Mouse (Mus musculus) forebrain, embryonic 14.5 days (tissue): ENCODE measurements at regions not wholly inside any gene's neighbourhood (a gene's known extent, or its start where the extent isn't known, plus 50 kb on each side); places are given as distances from the start of the nearest gene placed in this dataset.

Experiments
- ATAC-seq: fragments of 200-750 bp; cut with Nextera tagmentation; 2 replicates; pipeline ENCODE4 v1.8.0; 2017; ENCODE audit warnings: mild to moderate bottlenecking, moderate library complexity
- DNase-seq: peaks from one replicate; pipeline ENCODE4 v3.0.0-alpha.2; 2015; ENCODE audit warnings: low spot score
- H3K27ac ChIP-seq: fragments of 300-500 bp; sonication (generic); 2 replicates; pipeline ENCODE4 v1.5.1; 2014; ENCODE audit warnings: low read depth, mild to moderate bottlenecking, control low read depth, low read length, moderate library complexity
- H3K27me3 ChIP-seq: fragments of 300-500 bp; sonication (generic); replicated peaks from 2 replicates; pipeline ENCODE4 v1.6.1; 2014; ENCODE audit warnings: low read length, control low read depth, mixed read lengths; ENCODE audit not compliant: control insufficient read depth, insufficient read depth
- H3K36me3 ChIP-seq: fragments of 300-500 bp; sonication (generic); 2 replicates; pipeline ENCODE4 v1.6.1; 2014; ENCODE audit warnings: low read length, control low read depth; ENCODE audit not compliant: control insufficient read depth, insufficient read depth
- H3K4me1 ChIP-seq: fragments of 300-500 bp; sonication (generic); 2 replicates; pipeline ENCODE4 v1.6.1; 2014; ENCODE audit warnings: antibody characterized with exemption, low read length, control low read depth; ENCODE audit not compliant: control insufficient read depth, insufficient read depth
- H3K4me2 ChIP-seq: fragments of 300-500 bp; sonication (generic); 2 replicates; pipeline ENCODE4 v1.6.1; 2014; ENCODE audit warnings: mild to moderate bottlenecking, control low read depth, low read length
- H3K4me3 ChIP-seq: fragments of 300-500 bp; sonication (generic); 2 replicates; pipeline ENCODE4 v1.5.1; 2014; ENCODE audit warnings: low read depth, low read length, control low read depth
- H3K9ac ChIP-seq: fragments of 300-500 bp; sonication (generic); 2 replicates; pipeline ENCODE4 v1.6.1; 2014; ENCODE audit warnings: mild to moderate bottlenecking, low read length, control low read depth, moderate library complexity
- H3K9me3 ChIP-seq: fragments of 300-500 bp; sonication (generic); replicated peaks from 2 replicates; pipeline ENCODE4 v1.6.1; 2016; ENCODE audit warnings: low read length, control low read depth, mixed read lengths; ENCODE audit not compliant: control insufficient read depth
- WGBS: fragments of 180-500 bp; shearing (Covaris S2); extraction: QIAGEN DNeasy Blood & Tissue Kit; methylation state at CpG from one replicate; pipeline ENCODE4 v1.1.7; 2014; 5-methylcytosine and 5-hydroxymethylcytosine counted together

GRCm38 (mm10) chr8:62555842-62556241 lies 395.0 kb upstream of the Spock3 start:
- H3K4me2 ChIP-seq: no peak overlapping the region
- no peaks in the 10 kb centered on the region for H3K4me1 ChIP-seq
- H3K4me3 ChIP-seq: no peak overlapping the region
- no peaks in the 10 kb centered on the region for H3K27me3 ChIP-seq
- DNase-seq: peak; percentile 50
- no peaks in the 10 kb centered on the region for H3K9me3 ChIP-seq
- H3K27ac ChIP-seq: no peak overlapping the region
- H3K9ac ChIP-seq: no peak overlapping the region
- H3K36me3 ChIP-seq: no peaks in the 10 kb centered on the region
- no peak for ATAC-seq

- 29% methylated on average over 4 of the region's 4 CpGs for WGBS
- Histone ChIP-seq H3K27me3 (no peaks in the 10 kb centered on the region), H3K4me3 (no peak overlapping the region), H3K4me2 (no peak overlapping the region), H3K36me3 (no peaks in the 10 kb centered on the region), H3K27ac (no peak overlapping the region), H3K9ac (no peak overlapping the region), H3K9me3 (no peaks in the 10 kb centered on the region), H3K4me1 (no peaks in the 10 kb centered on the region)
- ATAC-seq (peak; percentile 94), DNase-seq (peak; percentile 84)
Observed at GRCm38 (mm10) chr8:62575817-62576231, 375.0 kb upstream of the Spock3 start.

DNA sequence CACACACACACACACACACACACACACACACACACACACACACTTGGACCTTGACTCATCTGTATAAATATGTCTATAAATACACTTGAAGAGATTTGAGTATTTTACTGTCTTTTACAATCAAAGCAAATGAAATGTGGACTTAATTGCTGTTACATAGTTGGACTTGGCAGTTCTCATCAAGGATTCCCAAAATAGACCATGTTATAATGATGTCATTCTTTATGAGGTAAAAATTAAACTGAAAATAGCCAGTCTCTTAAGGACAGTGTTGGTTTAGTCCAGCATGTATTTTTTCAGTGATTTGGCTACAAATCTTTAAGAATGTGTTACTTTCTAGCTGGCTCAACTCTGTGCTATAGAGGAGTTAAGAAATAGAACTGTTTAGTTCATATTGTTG lies 351.5 kb upstream of the Spock3 start:
- Histone ChIP-seq H3K9me3 (no peaks in the 10 kb centered on the region), H3K27me3 (no peaks in the 10 kb centered on the region), H3K4me1 (no peaks in the 10 kb centered on the region), H3K4me2 (no peak overlapping the region), H3K9ac (no peak overlapping the region), H3K4me3 (no peak overlapping the region), H3K36me3 (no peaks in the 10 kb centered on the region), H3K27ac (no peak overlapping the region)
- ATAC-seq: no peak
- DNase-seq: no peak

GRCm38 (mm10) chr8:62606126-62606525 lies 344.7 kb upstream of the Spock3 start:
- Histone ChIP-seq H3K27me3 (no peaks in the 10 kb centered on the region), H3K36me3 (no peaks in the 10 kb centered on the region), H3K4me1 (no peaks in the 10 kb centered on the region), H3K9me3 (no peaks in the 10 kb centered on the region), H3K4me2 (no peak overlapping the region), H3K4me3 (no peak overlapping the region), H3K9ac (no peak overlapping the region), H3K27ac (no peak overlapping the region)
- ATAC-seq (no peak), DNase-seq (no peak)
- 78% methylated on average over 1 of the region's 1 CpGs for WGBS

GRCm38 (mm10) chr8:62619992-62620391 lies 330.8 kb upstream of the Spock3 start:
- H3K4me1 ChIP-seq: no peaks in the 10 kb centered on the region
- H3K9ac ChIP-seq: no peak overlapping the region
- H3K4me3 ChIP-seq: no peak overlapping the region
- DNase-seq (no peak), ATAC-seq (no peak)
- no peaks in the 10 kb centered on the region for H3K27me3 ChIP-seq
- no peaks in the 10 kb centered on the region for H3K36me3 ChIP-seq
- H3K4me2 ChIP-seq: no peak overlapping the region
- no peaks in the 10 kb centered on the region for H3K9me3 ChIP-seq
- no peak overlapping the region for H3K27ac ChIP-seq

- Histone ChIP-seq H3K27ac (no peak overlapping the region), H3K36me3 (no peaks in the 10 kb centered on the region), H3K9me3 (no peaks in the 10 kb centered on the region), H3K4me2 (no peak overlapping the region), H3K9ac (no peak overlapping the region), H3K4me1 (no peaks in the 10 kb centered on the region), H3K4me3 (no peak overlapping the region), H3K27me3 (no peaks in the 10 kb centered on the region)
- WGBS: 90% methylated on average over 1 of the region's 1 CpGs
- ATAC-seq (no peak), DNase-seq (no peak)
Observed at GRCm38 (mm10) chr8:62621176-62621575, 329.6 kb upstream of the Spock3 start.
